Mouse (Mus musculus): ENCODE measurements at regions not wholly inside any gene's neighbourhood (a gene's known extent, or its start where the extent isn't known, plus 50 kb on each side); places are given as distances from the start of the nearest gene placed in this dataset.

- no peak overlapping the region for H3K4me2 ChIP-seq (ENCODE audit: low read length)
- no peaks in the 10 kb centered on the region for H3K36me3 ChIP-seq (ENCODE audit: control insufficient read depth, insufficient read depth, low read length)
- peak; percentile 53 for DNase-seq (ENCODE audit: low spot score)
- H3K4me3 ChIP-seq (ENCODE audit: low read depth, low read length), result no peak overlapping the region
- no peaks in the 10 kb centered on the region for H3K27me3 ChIP-seq (replicated peaks; ENCODE audit: control insufficient read depth, insufficient read depth, low read length)
- 14% methylated on average over 5 of the region's 5 CpGs for WGBS
- H3K9me3 ChIP-seq (replicated peaks; ENCODE audit: control insufficient read depth, low read length), result no peaks in the 10 kb centered on the region
- no peaks in the 10 kb centered on the region; the same call in 1 of the 2 replicates for H3K4me1 ChIP-seq (ENCODE audit: control insufficient read depth, insufficient read depth, low read length)
- H3K9ac ChIP-seq (ENCODE audit: low read length), result no peak overlapping the region
- H3K27ac ChIP-seq (ENCODE audit: low read depth, low read length), result no peak overlapping the region
- peak; percentile 60; the same call in 1 of the 2 replicates for ATAC-seq
Measured at GRCm38 (mm10) chr3:144332353-144332752, 127.3 kb upstream of the Lmo4 start.

GRCm38 (mm10) chr3:144329117-144329516 is 124.1 kb upstream of the Lmo4 start:
- no peak overlapping the region for H3K4me2 ChIP-seq (ENCODE audit: low read length)
- no peaks in the 10 kb centered on the region for H3K27me3 ChIP-seq (replicated peaks; ENCODE audit: control insufficient read depth, insufficient read depth, low read length)
- H3K9me3 ChIP-seq (replicated peaks; ENCODE audit: control insufficient read depth, low read length), result no peaks in the 10 kb centered on the region
- WGBS, result 48% methylated on average over 7 of the region's 7 CpGs
- H3K9ac ChIP-seq (ENCODE audit: low read length), result no peak overlapping the region
- H3K4me1 ChIP-seq (ENCODE audit: control insufficient read depth, insufficient read depth, low read length), result no peaks in the 10 kb centered on the region; the same call in 1 of the 2 replicates
- ATAC-seq (no peak), DNase-seq (ENCODE audit: low spot score) (no peak)
- H3K36me3 ChIP-seq (ENCODE audit: control insufficient read depth, insufficient read depth, low read length), result no peaks in the 10 kb centered on the region
- no peak overlapping the region for H3K4me3 ChIP-seq (ENCODE audit: low read depth, low read length)
- H3K27ac ChIP-seq (ENCODE audit: low read depth, low read length), result no peak overlapping the region

GRCm38 (mm10) chr3:144327235-144327760 is 122.3 kb upstream of the Lmo4 start:
- DNase-seq (ENCODE audit: low spot score) (no peak), ATAC-seq (0 out of 2 replicates have a peak, but pooled peaks have one; percentile 30)
- WGBS, result 75% methylated on average over 8 of the region's 8 CpGs
- H3K9me3 ChIP-seq (replicated peaks; ENCODE audit: control insufficient read depth, low read length), result no peaks in the 10 kb centered on the region
- H3K4me2 ChIP-seq (ENCODE audit: low read length), result no peak overlapping the region
- no peak overlapping the region for H3K27ac ChIP-seq (ENCODE audit: low read depth, low read length)
- H3K4me3 ChIP-seq (ENCODE audit: low read depth, low read length), result no peak overlapping the region
- no peak overlapping the region for H3K9ac ChIP-seq (ENCODE audit: low read length)
- no peaks in the 10 kb centered on the region; the same call in 1 of the 2 replicates for H3K4me1 ChIP-seq (ENCODE audit: control insufficient read depth, insufficient read depth, low read length)
- H3K36me3 ChIP-seq (ENCODE audit: control insufficient read depth, insufficient read depth, low read length), result no peaks in the 10 kb centered on the region
- no peaks in the 10 kb centered on the region for H3K27me3 ChIP-seq (replicated peaks; ENCODE audit: control insufficient read depth, insufficient read depth, low read length)

GRCm38 (mm10) chr3:144324974-144325373 is 120.0 kb upstream of the Lmo4 start:
- Histone ChIP-seq H3K4me1 (ENCODE audit: control insufficient read depth, insufficient read depth, low read length) (no peaks in the 10 kb centered on the region; the same call in 1 of the 2 replicates), H3K4me2 (ENCODE audit: low read length) (no peak overlapping the region), H3K9me3 (replicated peaks; ENCODE audit: control insufficient read depth, low read length) (no peaks in the 10 kb centered on the region), H3K27me3 (replicated peaks; ENCODE audit: control insufficient read depth, insufficient read depth, low read length) (no peaks in the 10 kb centered on the region), H3K9ac (ENCODE audit: low read length) (no peak overlapping the region), H3K27ac (ENCODE audit: low read depth, low read length) (no peak overlapping the region), H3K4me3 (ENCODE audit: low read depth, low read length) (no peak overlapping the region), H3K36me3 (ENCODE audit: control insufficient read depth, insufficient read depth, low read length) (no peaks in the 10 kb centered on the region)
- DNase-seq (ENCODE audit: low spot score), result no peak
- ATAC-seq, result no peak
- 88% methylated on average over 2 of the region's 2 CpGs for WGBS

GRCm38 (mm10) chr3:144323524-144323923 is 118.5 kb upstream of the Lmo4 start:
- Histone ChIP-seq H3K4me1 (ENCODE audit: control insufficient read depth, insufficient read depth, low read length) (peaks cover 8% of the 10 kb centered on the region; the same call in 1 of the 2 replicates), H3K4me2 (ENCODE audit: low read length) (no peak overlapping the region), H3K4me3 (ENCODE audit: low read depth, low read length) (no peak overlapping the region), H3K27me3 (replicated peaks; ENCODE audit: control insufficient read depth, insufficient read depth, low read length) (no peaks in the 10 kb centered on the region), H3K9ac (ENCODE audit: low read length) (no peak overlapping the region), H3K27ac (ENCODE audit: low read depth, low read length) (no peak overlapping the region), H3K9me3 (replicated peaks; ENCODE audit: control insufficient read depth, low read length) (no peaks in the 10 kb centered on the region), H3K36me3 (ENCODE audit: control insufficient read depth, insufficient read depth, low read length) (no peaks in the 10 kb centered on the region)
- no peak for ATAC-seq
- DNase-seq (ENCODE audit: low spot score), result no peak
- WGBS, result 96% methylated on average over 3 of the region's 3 CpGs

GRCm38 (mm10) chr3:144319468-144320205 is 114.6 kb upstream of the Lmo4 start:
- no peaks in the 10 kb centered on the region for H3K9me3 ChIP-seq (replicated peaks; ENCODE audit: control insufficient read depth, low read length)
- H3K27ac ChIP-seq (ENCODE audit: low read depth, low read length), result 0 out of 2 replicates have a peak overlapping the region, but pooled peaks have one; percentile 45
- peaks cover 12% of the 10 kb centered on the region; the same call in 1 of the 2 replicates for H3K4me1 ChIP-seq (ENCODE audit: control insufficient read depth, insufficient read depth, low read length)
- H3K4me2 ChIP-seq (ENCODE audit: low read length), result peak overlapping the region; percentile 36
- no peaks in the 10 kb centered on the region for H3K36me3 ChIP-seq (ENCODE audit: control insufficient read depth, insufficient read depth, low read length)
- no peak overlapping the region for H3K4me3 ChIP-seq (ENCODE audit: low read depth, low read length)
- H3K27me3 ChIP-seq (replicated peaks; ENCODE audit: control insufficient read depth, insufficient read depth, low read length), result no peaks in the 10 kb centered on the region
- DNase-seq (ENCODE audit: low spot score) (peak; percentile 60), ATAC-seq (peak; percentile 33; the same call in 1 of the 2 replicates)
- H3K9ac ChIP-seq (ENCODE audit: low read length), result peak overlapping the region; percentile 45
- 22% methylated on average over 11 of the region's 11 CpGs for WGBS

- DNase-seq (ENCODE audit: low spot score), result peak; percentile 66
- Histone ChIP-seq H3K9me3 (replicated peaks; ENCODE audit: control insufficient read depth, low read length) (no peaks in the 10 kb centered on the region), H3K27ac (ENCODE audit: low read depth, low read length) (0 out of 2 replicates have a peak overlapping the region, but pooled peaks have one; percentile 45), H3K27me3 (replicated peaks; ENCODE audit: control insufficient read depth, insufficient read depth, low read length) (no peaks in the 10 kb centered on the region), H3K4me1 (ENCODE audit: control insufficient read depth, insufficient read depth, low read length) (peaks cover 12% of the 10 kb centered on the region; the same call in 1 of the 2 replicates), H3K4me2 (ENCODE audit: low read length) (peak overlapping the region; percentile 36), H3K9ac (ENCODE audit: low read length) (peak overlapping the region; percentile 46), H3K36me3 (ENCODE audit: control insufficient read depth, insufficient read depth, low read length) (no peaks in the 10 kb centered on the region), H3K4me3 (ENCODE audit: low read depth, low read length) (no peak overlapping the region)
- WGBS, result 17% methylated on average over 16 of the region's 16 CpGs
- ATAC-seq, result peak; percentile 82
Measured at GRCm38 (mm10) chr3:144318761-144319467, 113.9 kb upstream of the Lmo4 start.

GRCm38 (mm10) chr3:144310748-144311147 is 105.7 kb upstream of the Lmo4 start:
- no peak overlapping the region for H3K9ac ChIP-seq (ENCODE audit: low read length)
- H3K9me3 ChIP-seq (replicated peaks; ENCODE audit: control insufficient read depth, low read length), result no peaks in the 10 kb centered on the region
- H3K4me1 ChIP-seq (ENCODE audit: control insufficient read depth, insufficient read depth, low read length), result no peaks in the 10 kb centered on the region
- no peaks in the 10 kb centered on the region for H3K36me3 ChIP-seq (ENCODE audit: control insufficient read depth, insufficient read depth, low read length)
- no peak for DNase-seq (ENCODE audit: low spot score)
- no peak overlapping the region for H3K27ac ChIP-seq (ENCODE audit: low read depth, low read length)
- no peaks in the 10 kb centered on the region for H3K27me3 ChIP-seq (replicated peaks; ENCODE audit: control insufficient read depth, insufficient read depth, low read length)
- no peak overlapping the region for H3K4me3 ChIP-seq (ENCODE audit: low read depth, low read length)
- no peak for ATAC-seq
- WGBS, result 88% methylated on average over 5 of the region's 5 CpGs
- no peak overlapping the region for H3K4me2 ChIP-seq (ENCODE audit: low read length)

All from forebrain, embryonic 14.5 days (tissue).